ENCODE assay signal across 8 mouse cellular contexts in genomic region chr11:119127147-119127546, GRCm38 (mm10). TPM values are rescaled to one million over a fixed set of nuclear protein-coding genes. Genes with fewer than 3 reads are reported as not detected.
A peak's percentile ranks its signal among the peaks of the same experiment; 100 is the strongest.
DNase-seq lines count a peak whose midpoint lies in the region; ATAC-seq lines count a peak whose summit lies in the region.

No protein-coding gene starts in this region.

- H3K36me3 ChIP-seq in forebrain, embryonic 15.5 days: no peaks in the 10 kb centered on the region
- H3K36me3 ChIP-seq in limb, embryonic 12.5 days: no peaks in the 10 kb centered on the region
- no peaks in the 10 kb centered on the region for H3K36me3 ChIP-seq in splenic B cell, adult 2 months (ENCODE audit: control insufficient read depth, insufficient read depth, low read length, poor library complexity, severe bottlenecking)

- H3K9me3 ChIP-seq in forebrain, embryonic 15.5 days: no peaks in the 10 kb centered on the region
- H3K9me3 ChIP-seq in limb, embryonic 12.5 days: no peaks in the 10 kb centered on the region

- 7% methylated on average over 12 of the region's 12 CpGs for WGBS in forebrain, embryonic 15.5 days
- 29% methylated on average over 12 of the region's 12 CpGs for WGBS in limb, embryonic 12.5 days

- H3K4me1 ChIP-seq in forebrain, embryonic 15.5 days: peaks cover 44% of the 10 kb centered on the region
- peaks cover 57% of the 10 kb centered on the region for H3K4me1 ChIP-seq in limb, embryonic 12.5 days (replicated peaks)

- no peaks in the 10 kb centered on the region for H3K27me3 ChIP-seq in forebrain, embryonic 15.5 days
- H3K27me3 ChIP-seq in limb, embryonic 12.5 days: peaks cover 38% of the 10 kb centered on the region
- no peaks in the 10 kb centered on the region for H3K27me3 ChIP-seq in splenic B cell, adult 2 months (ENCODE audit: control insufficient read depth, insufficient read depth, low read length, poor library complexity, severe bottlenecking)

- DNase-seq in retina, postnatal 1 day: peak; percentile 55
- no peak for DNase-seq in retina, embryonic 14.5 days (ENCODE audit: low spot score)
- DNase-seq in splenic B cell, adult 2 months (ENCODE audit: low read depth, low spot score): peak; percentile 49
- DNase-seq in T-cell, adult 2 months (ENCODE audit: low spot score): no peak
- DNase-seq in spleen, adult 18-20 months: no peak
- no peak for DNase-seq in right cerebral cortex, postnatal 4 days

- H3K4me3 ChIP-seq in forebrain, embryonic 15.5 days: no peak overlapping the region
- no peak overlapping the region for H3K4me3 ChIP-seq in limb, embryonic 12.5 days (replicated peaks)

- no peak for ATAC-seq in forebrain, embryonic 15.5 days (replicated peaks)
- ATAC-seq in limb, embryonic 12.5 days (ENCODE audit: insufficient number of reproducible peaks, insufficient read depth, low FRiP score, low TSS enrichment, low read depth): no peak

- peak overlapping the region; percentile 9; the same call in 1 of the 2 replicates for H3K4me2 ChIP-seq in forebrain, embryonic 15.5 days (replicated peaks)
- peak overlapping the region; percentile 41; the same call in 1 of the 2 replicates for H3K4me2 ChIP-seq in limb, embryonic 12.5 days

- H3K9ac ChIP-seq in forebrain, embryonic 15.5 days (replicated peaks): peak overlapping the region; percentile 5; the same call in 1 of the 2 replicates
- H3K9ac ChIP-seq in limb, embryonic 12.5 days (replicated peaks): no peak overlapping the region

- H3K27ac ChIP-seq in forebrain, embryonic 15.5 days (replicated peaks): peak overlapping the region; percentile 58
- peak overlapping the region; percentile 74 for H3K27ac ChIP-seq in limb, embryonic 12.5 days

RNA-seq across cellular contexts. Expression of gene Cbx4, which starts 41.1 kb away (rescaled TPM):
- polyA plus RNA-seq in forebrain, embryonic 15.5 days (2015; fragmentation: Nextera tagmentation; extraction: Ambion mirVana): 15.5 and 16.5 TPM in 2 replicates
- polyA plus RNA-seq in limb, embryonic 12.5 days (2016; fragmentation: Nextera tagmentation; extraction: Ambion mirVana): 9.8 and 12.5 TPM in 2 replicates

Comparison
In these comparisons a context has a peak if more than half of its experiments do, and no peak if none do; other contexts are left out.
1. DNase-seq: peak in retina, postnatal 1 day (single experiment) and splenic B cell, adult 2 months (single experiment); none in retina, embryonic 14.5 days (single experiment), T-cell, adult 2 months (single experiment), spleen, adult 18-20 months (0 of 2) and right cerebral cortex, postnatal 4 days (single experiment).